Mouse (Mus musculus): ENCODE results near the gene Wdtc1. TPM values are rescaled to one million over a fixed set of nuclear protein-coding genes. Genes with fewer than 3 reads are reported as not detected.

Wdtc1 gene
- polyA plus RNA-seq, 1 experiment = 21.7 TPM

- Histone ChIP-seq H3K4me3 (ENCODE audit: insufficient read depth, low read length) (no peak overlapping the region; the same call in 1 of the 2 replicates), H3K4me1 (ENCODE audit: control insufficient read depth, insufficient read depth, low read length) (peaks cover 2% of the 10 kb centered on the region; the same call in 1 of the 2 replicates), H3K27ac (ENCODE audit: insufficient read depth, low read length) (peak overlapping the region; percentile 68)
- no peak for TF ChIP-seq POLR2A (IDR thresholded peaks at IDR 0.05; ENCODE audit: low read depth, low read length)
Measured at GRCm38 (mm10) chr4:133278482-133278881, 74.8 kb downstream of the Wdtc1 start.

GRCm38 (mm10) chr4:133278067-133278466 is 75.2 kb downstream of the Wdtc1 start:
- Histone ChIP-seq H3K4me3 (ENCODE audit: insufficient read depth, low read length) (peak overlapping the region; percentile 88), H3K27ac (ENCODE audit: insufficient read depth, low read length) (peak overlapping the region; percentile 68), H3K4me1 (ENCODE audit: control insufficient read depth, insufficient read depth, low read length) (peaks cover 2% of the 10 kb centered on the region; the same call in 1 of the 2 replicates)
- TF ChIP-seq POLR2A (IDR thresholded peaks at IDR 0.05; ENCODE audit: low read depth, low read length) (no peak; the same call in 1 of the 2 replicates), CTCF (IDR thresholded peaks at IDR 0.05; ENCODE audit: borderline replicate concordance, insufficient read depth, low read length) (no peak)

DNA sequence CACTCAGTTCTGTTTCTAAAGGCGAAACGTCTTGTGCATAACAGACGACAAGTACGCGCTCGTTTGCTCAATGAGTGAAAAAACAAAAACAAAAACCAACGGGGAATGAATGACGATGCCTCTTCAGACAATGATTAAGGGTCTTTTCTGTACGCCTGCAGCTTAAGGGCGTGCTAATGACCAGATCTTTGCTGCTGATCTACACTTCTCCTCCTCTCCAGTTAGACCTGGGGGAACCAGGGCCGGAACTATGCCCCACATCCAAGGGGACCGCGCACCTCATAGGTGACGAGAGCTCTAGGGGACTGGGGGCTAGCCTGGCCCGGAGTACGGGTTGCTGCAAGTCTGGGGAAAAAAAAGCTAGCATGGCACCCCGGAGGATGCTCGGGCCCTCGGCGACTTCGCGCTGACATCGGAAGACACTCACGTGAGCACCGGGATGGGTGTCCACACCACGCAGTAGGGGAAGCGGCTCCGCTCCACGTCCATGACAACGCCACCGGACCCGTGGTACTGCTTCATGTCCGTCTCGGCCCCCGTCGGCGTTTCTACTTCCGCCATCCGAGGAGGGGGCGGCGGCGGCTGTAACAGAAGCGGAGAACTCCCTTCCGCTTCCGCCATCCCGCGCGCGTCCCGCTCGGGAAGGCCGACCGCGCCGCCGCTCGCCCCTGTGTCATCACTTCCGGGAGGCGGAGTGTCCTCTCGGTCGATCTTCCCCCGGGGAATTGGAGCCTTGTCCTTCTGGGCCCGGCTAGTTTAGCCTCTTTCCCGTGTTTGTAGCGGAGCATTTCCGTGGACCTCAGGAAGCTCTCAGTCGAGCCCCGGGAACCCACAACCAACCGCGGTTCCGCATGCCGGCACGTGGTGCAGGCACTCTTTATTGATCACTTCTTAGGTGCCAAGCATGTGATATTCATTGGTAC is 75.9 kb downstream of the Wdtc1 start, which contains the start of gene Tmem222:
Tmem222 (minus strand) TSS at position 689 of the 923 bp plus-strand sequence.
- Histone ChIP-seq H3K4me1 (ENCODE audit: control insufficient read depth, insufficient read depth, low read length) (peaks cover 2% of the 10 kb centered on the region; the same call in 1 of the 2 replicates), H3K4me3 (ENCODE audit: insufficient read depth, low read length) (peak within 1 kb of the TSS; percentile 88), H3K27ac (ENCODE audit: insufficient read depth, low read length) (peak within 1 kb of the TSS; percentile 68)
- TF ChIP-seq CTCF (IDR thresholded peaks at IDR 0.05; ENCODE audit: borderline replicate concordance, insufficient read depth, low read length) (no peak), POLR2A (IDR thresholded peaks at IDR 0.05; ENCODE audit: low read depth, low read length) (peak; percentile 59)

DNA sequence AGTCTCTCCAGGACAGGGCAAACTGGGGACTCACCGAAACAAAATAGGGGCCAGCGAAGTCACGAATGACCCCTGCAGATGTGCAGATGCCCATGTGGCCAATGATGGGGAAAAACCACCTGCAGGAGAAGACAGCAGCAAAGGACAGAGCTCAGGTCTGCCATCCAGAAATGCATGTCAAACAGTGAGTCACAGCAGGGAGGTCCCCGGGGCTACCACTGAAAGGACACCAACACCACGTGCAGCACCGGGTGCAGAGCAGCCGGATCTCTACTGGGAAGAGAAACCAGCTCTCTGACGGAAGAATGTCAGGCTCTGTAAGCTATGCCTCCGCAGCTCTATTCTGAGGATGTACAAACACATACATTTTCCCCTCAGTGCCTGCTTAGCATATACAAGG is 82.4 kb downstream of the Wdtc1 start:
- H3K27ac ChIP-seq (ENCODE audit: insufficient read depth, low read length) = no peak overlapping the region
- no peak for TF ChIP-seq POLR2A (IDR thresholded peaks at IDR 0.05; ENCODE audit: low read depth, low read length)
- TF ChIP-seq CTCF (IDR thresholded peaks at IDR 0.05; ENCODE audit: borderline replicate concordance, insufficient read depth, low read length) = no peak
- H3K4me1 ChIP-seq (ENCODE audit: control insufficient read depth, insufficient read depth, low read length) = no peaks in the 10 kb centered on the region
- H3K4me3 ChIP-seq (ENCODE audit: insufficient read depth, low read length) = no peak overlapping the region

GRCm38 (mm10) chr4:133269596-133269995 is 83.7 kb downstream of the Wdtc1 start:
- TF ChIP-seq POLR2A (IDR thresholded peaks at IDR 0.05; ENCODE audit: low read depth, low read length) (no peak), CTCF (IDR thresholded peaks at IDR 0.05; ENCODE audit: borderline replicate concordance, insufficient read depth, low read length) (no peak)
- no peak overlapping the region for H3K4me3 ChIP-seq (ENCODE audit: insufficient read depth, low read length)

GRCm38 (mm10) chr4:133268931-133269330 is 84.3 kb downstream of the Wdtc1 start:
- no peaks in the 10 kb centered on the region for H3K4me1 ChIP-seq (ENCODE audit: control insufficient read depth, insufficient read depth, low read length)
- H3K4me3 ChIP-seq (ENCODE audit: insufficient read depth, low read length) = no peak overlapping the region
- H3K27ac ChIP-seq (ENCODE audit: insufficient read depth, low read length) = no peak overlapping the region
- TF ChIP-seq POLR2A (IDR thresholded peaks at IDR 0.05; ENCODE audit: low read depth, low read length) = no peak
- no peak for TF ChIP-seq CTCF (IDR thresholded peaks at IDR 0.05; ENCODE audit: borderline replicate concordance, insufficient read depth, low read length)

More at GRCm38 (mm10) chr4:133269596-133269995, 83.7 kb downstream of the Wdtc1 start:
- Histone ChIP-seq H3K27ac (ENCODE audit: insufficient read depth, low read length) (peak overlapping the region; percentile 57; the same call in 1 of the 2 replicates), H3K4me1 (ENCODE audit: control insufficient read depth, insufficient read depth, low read length) (no peaks in the 10 kb centered on the region)

DNA sequence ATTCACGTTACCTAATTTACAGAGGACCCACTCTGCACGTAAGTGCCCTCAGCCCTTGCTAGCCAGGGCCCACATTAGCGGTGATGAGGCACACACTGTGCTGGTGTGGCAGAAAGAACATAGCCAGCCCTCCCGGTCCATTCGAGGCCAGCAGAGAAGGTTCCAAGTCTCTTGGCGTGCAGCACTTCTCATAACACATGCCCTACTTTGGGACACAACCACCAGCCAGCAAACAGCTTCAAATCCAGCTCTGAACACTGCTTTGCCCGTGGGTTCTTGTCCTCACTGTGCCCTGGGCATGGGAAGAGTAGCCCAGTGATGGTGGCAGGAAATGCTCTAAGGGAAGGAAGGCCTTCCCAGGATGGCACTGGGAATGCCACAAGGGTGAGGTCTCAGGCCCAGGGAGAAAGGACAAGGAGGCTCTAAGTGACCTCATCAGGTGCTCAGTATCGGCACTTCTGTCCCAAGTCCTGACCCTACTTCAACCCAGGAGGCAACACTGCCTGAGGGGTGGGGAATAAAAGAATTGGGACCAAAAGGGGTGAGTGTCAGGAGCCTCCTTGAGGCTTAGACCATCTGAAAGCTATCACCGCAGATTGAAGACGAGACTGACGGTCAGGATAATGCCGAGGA is 86.9 kb downstream of the Wdtc1 start:
- TF ChIP-seq POLR2A (IDR thresholded peaks at IDR 0.05; ENCODE audit: low read depth, low read length) = no peak
- TF ChIP-seq CTCF (IDR thresholded peaks at IDR 0.05; ENCODE audit: borderline replicate concordance, insufficient read depth, low read length) = no peak

DNA sequence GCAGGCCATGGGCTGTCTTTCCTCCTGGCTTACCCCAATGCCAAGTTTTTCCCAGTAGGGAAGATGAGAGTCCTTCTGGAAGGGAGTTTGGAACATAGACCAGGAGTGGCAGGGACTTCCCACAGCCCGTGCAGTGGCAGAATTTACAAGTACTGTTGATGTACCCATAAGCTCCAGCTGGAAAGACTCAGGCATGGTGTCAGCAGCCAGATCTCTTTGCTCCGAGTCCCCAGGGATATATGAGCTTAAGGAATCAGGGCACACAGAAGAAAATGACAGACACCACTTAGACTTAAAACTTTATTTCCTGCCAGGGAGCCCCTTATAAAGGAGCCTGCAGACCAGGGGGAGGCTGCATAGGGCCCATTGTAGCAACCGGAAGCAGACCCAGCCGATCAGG is 87.5 kb downstream of the Wdtc1 start:
- Histone ChIP-seq H3K4me3 (ENCODE audit: insufficient read depth, low read length) (no peak overlapping the region), H3K4me1 (ENCODE audit: control insufficient read depth, insufficient read depth, low read length) (no peaks in the 10 kb centered on the region), H3K27ac (ENCODE audit: insufficient read depth, low read length) (no peak overlapping the region)
- no peak for TF ChIP-seq POLR2A (IDR thresholded peaks at IDR 0.05; ENCODE audit: low read depth, low read length)
- TF ChIP-seq CTCF (IDR thresholded peaks at IDR 0.05; ENCODE audit: borderline replicate concordance, insufficient read depth, low read length) = no peak

More for the DNA sequence above, 86.9 kb downstream of the Wdtc1 start:
- Histone ChIP-seq H3K4me3 (ENCODE audit: insufficient read depth, low read length) (no peak overlapping the region), H3K4me1 (ENCODE audit: control insufficient read depth, insufficient read depth, low read length) (no peaks in the 10 kb centered on the region), H3K27ac (ENCODE audit: insufficient read depth, low read length) (no peak overlapping the region)

DNA sequence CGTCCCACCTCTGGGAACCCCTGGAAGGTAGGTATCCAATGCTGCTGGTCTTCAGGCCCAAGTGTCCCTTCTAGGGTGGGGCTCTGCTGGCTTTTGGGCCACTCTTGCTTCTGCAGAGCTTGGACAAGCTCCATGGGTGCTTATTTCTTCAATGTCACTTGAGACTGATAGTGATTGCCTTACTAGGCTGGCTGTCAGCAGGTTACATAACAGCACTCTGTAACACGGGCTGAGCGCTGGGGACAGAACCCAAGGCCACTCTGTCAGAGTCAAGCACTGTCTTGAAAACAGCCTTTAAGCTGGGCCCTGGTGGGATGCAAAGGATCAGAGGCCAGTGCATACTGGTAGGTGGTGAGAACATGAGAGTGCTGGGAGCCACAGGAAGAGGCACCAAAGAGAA is 88.0 kb downstream of the Wdtc1 start:
- no peak overlapping the region for H3K27ac ChIP-seq (ENCODE audit: insufficient read depth, low read length)
- TF ChIP-seq POLR2A (IDR thresholded peaks at IDR 0.05; ENCODE audit: low read depth, low read length) (no peak), CTCF (IDR thresholded peaks at IDR 0.05; ENCODE audit: borderline replicate concordance, insufficient read depth, low read length) (no peak)
- H3K4me3 ChIP-seq (ENCODE audit: insufficient read depth, low read length) = no peak overlapping the region
- H3K4me1 ChIP-seq (ENCODE audit: control insufficient read depth, insufficient read depth, low read length) = no peaks in the 10 kb centered on the region
